Mouse (Mus musculus) central nervous system, embryonic 11.5 days (tissue): ENCODE results near the gene Tjap1. TPM values are rescaled to one million over a fixed set of nuclear protein-coding genes. Genes with fewer than 3 reads are reported as not detected.

Experiments used
- polyA plus RNA-seq: library from polyadenylated mRNA; depleted of rRNA; stranded (reverse); fragments of >200 nt; gene quantifications from 2 replicates; pipeline ENCODE4 v1.2.3, GENCODE M21; 2012; rRNA removed

Gene Tjap1
- polyA plus RNA-seq, result 102 and 112 TPM in 2 replicates

GRCm38 (mm10) chr17:46282483-46283123 lies at the start of gene Tjap1:
Tjap1 (minus strand) TSS chr17:46283026.

GRCm38 (mm10) chr17:46327906-46328534 lies 45.2 kb upstream of the Tjap1 start, which contains the start of gene Abcc10:
Abcc10 (minus strand) TSS chr17:46328352.

GRCm38 (mm10) chr17:46297364-46298219 lies 14.8 kb upstream of the Tjap1 start, which contains the start of gene Dlk2:
Dlk2 (plus strand) TSS chr17:46297421.

GRCm38 (mm10) chr17:46253452-46254084 lies 29.3 kb downstream of the Tjap1 start, which contains the start of gene Lrrc73:
Lrrc73 (plus strand) TSS chr17:46253531.

GRCm38 (mm10) chr17:46247512-46248188 lies 35.2 kb downstream of the Tjap1 start, which contains the start of the genes Polr1c and Yipf3:
Polr1c (minus strand) TSS chr17:46248054.
Yipf3 (plus strand) TSS chr17:46248080.

Other genes with a start within 250 kb of the Tjap1 start
- 78.3 and 78.9 TPM in 2 replicates for gene Mrps18a, start 172.0 kb downstream of the Tjap1 start, polyA plus RNA-seq
- gene Rsph9, start 138.8 kb downstream of the Tjap1 start, polyA plus RNA-seq, result 9.8 and 12.0 TPM in 2 replicates
- gene Mad2l1bp, start 129.5 kb downstream of the Tjap1 start, polyA plus RNA-seq, result 21.9 and 23.4 TPM in 2 replicates
- 146 and 153 TPM in 2 replicates for gene Gtpbp2, start 122.0 kb downstream of the Tjap1 start, polyA plus RNA-seq
- gene Polh, start 80.4 kb downstream of the Tjap1 start, polyA plus RNA-seq, result 11.8 and 14.7 TPM in 2 replicates
- gene Xpo5, start 80.2 kb downstream of the Tjap1 start, polyA plus RNA-seq, result 52.9 and 58.6 TPM in 2 replicates
- gene Polr1c, start 35.0 kb downstream of the Tjap1 start, polyA plus RNA-seq, result 143 and 173 TPM in 2 replicates
- 48.2 and 51.2 TPM in 2 replicates for gene Yipf3, start 34.9 kb downstream of the Tjap1 start, polyA plus RNA-seq
- 3.9 and 4.7 TPM in 2 replicates for gene Lrrc73, start 29.5 kb downstream of the Tjap1 start, polyA plus RNA-seq
- 4.0 and 4.5 TPM in 2 replicates for gene Dlk2, start 14.4 kb upstream of the Tjap1 start, polyA plus RNA-seq
- 10.2 and 11.6 TPM in 2 replicates for gene Abcc10, start 45.3 kb upstream of the Tjap1 start, polyA plus RNA-seq
- gene Zfp318, start 100.7 kb upstream of the Tjap1 start, polyA plus RNA-seq, result 25.5 and 40.6 TPM in 2 replicates
- gene Crip3, start 145.9 kb upstream of the Tjap1 start, polyA plus RNA-seq, result 2.4 and 2.9 TPM in 2 replicates
- 0.05 TPM in 1 of 2 replicates, not detected in the other for gene Slc22a7, start 155.4 kb upstream of the Tjap1 start, polyA plus RNA-seq
- 8.5 and 13.5 TPM in 2 replicates for gene Ttbk1, start 204.6 kb upstream of the Tjap1 start, polyA plus RNA-seq
- gene Dnph1, start 213.7 kb upstream of the Tjap1 start, polyA plus RNA-seq, result 48.0 and 86.4 TPM in 2 replicates